Mouse (Mus musculus) heart, postnatal 0 days (tissue): ENCODE results near the gene Zfp639. TPM values are rescaled to one million over a fixed set of nuclear protein-coding genes. Genes with fewer than 3 reads are reported as not detected.
A peak's percentile ranks its signal among the peaks of the same experiment; 100 is the strongest.

Source experiments
- ATAC-seq: fragments of 200-750 bp; cut with Nextera tagmentation; 2 replicates; pipeline ENCODE4 v1.8.0; 2017; ENCODE audit warnings: low read depth, moderate number of reproducible peaks, moderate library complexity; ENCODE audit not compliant: insufficient read depth
- DNase-seq: peaks from one replicate; pipeline ENCODE4 v3.0.0-alpha.2; 2016; ENCODE audit warnings: low spot score
- H3K27ac ChIP-seq: fragments of 300-500 bp; sonication (generic); 2 replicates; pipeline ENCODE4 v1.5.1; 2014; ENCODE audit warnings: low read depth, mild to moderate bottlenecking
- H3K27me3 ChIP-seq: fragments of 300-500 bp; sonication (generic); 2 replicates; pipeline ENCODE4 v1.6.1; 2014; ENCODE audit warnings: low read length, mixed read lengths; ENCODE audit not compliant: control insufficient read depth, insufficient read depth
- H3K36me3 ChIP-seq: fragments of 300-500 bp; sonication (generic); replicated peaks from 2 replicates; pipeline ENCODE4 v1.6.1; 2014; ENCODE audit warnings: low read length, mixed read lengths; ENCODE audit not compliant: control insufficient read depth, insufficient read depth
- H3K4me1 ChIP-seq: fragments of 300-500 bp; sonication (generic); 2 replicates; pipeline ENCODE4 v1.6.1; 2014; ENCODE audit warnings: antibody characterized with exemption; ENCODE audit not compliant: control insufficient read depth, insufficient read depth
- H3K4me2 ChIP-seq: fragments of 300-500 bp; sonication (generic); 2 replicates; pipeline ENCODE4 v1.6.1; 2014; ENCODE audit warnings: low read depth, mild to moderate bottlenecking, low read length, moderate library complexity
- H3K4me3 ChIP-seq: fragments of 300-500 bp; sonication (generic); 2 replicates; pipeline ENCODE4 v1.5.1; 2014; ENCODE audit warnings: low read depth, low read length
- H3K9ac ChIP-seq: fragments of 300-500 bp; sonication (generic); replicated peaks from 2 replicates; pipeline ENCODE4 v1.6.1; 2014; ENCODE audit warnings: low read depth, low read length, mixed read lengths
- H3K9me3 ChIP-seq: fragments of 300-500 bp; sonication (generic); replicated peaks from 2 replicates; pipeline ENCODE4 v1.6.1; 2016; ENCODE audit warnings: low read length; ENCODE audit not compliant: control insufficient read depth
- CTCF ChIP-seq: IDR thresholded peaks from 2 replicates; pipeline ENCODE4 v1.5.1; 2016; ENCODE audit warnings: antibody characterized with exemption, control low read depth, low read depth
- EP300 ChIP-seq: IDR thresholded peaks from 2 replicates; pipeline ENCODE4 v1.6.1; 2016; ENCODE audit warnings: antibody characterized with exemption, low read depth
- WGBS: fragments of 180-500 bp; shearing (Covaris S2); extraction: QIAGEN DNeasy Blood & Tissue Kit; methylation state at CpG from one replicate; pipeline ENCODE4 v1.1.7; 2014; 5-methylcytosine and 5-hydroxymethylcytosine counted together
- polyA plus RNA-seq: library from polyadenylated mRNA; unstranded; fragments of >200 nt; fragmentation: Nextera tagmentation; extraction: Ambion mirVana; gene quantifications from 2 replicates; pipeline ENCODE4 v1.2.1, GENCODE M21; 2015
- total RNA-seq: library from RNA; depleted of rRNA; stranded (reverse); fragments of >200 nt; gene quantifications from 2 replicates; pipeline ENCODE4 v1.2.3, GENCODE M21; 2014; ENCODE audit warnings: low replicate concordance

Zfp639 gene
- total and polyA plus RNA-seq, 2 experiments from 2014 or later, result 26.6 to 60.6 TPM

DNA sequence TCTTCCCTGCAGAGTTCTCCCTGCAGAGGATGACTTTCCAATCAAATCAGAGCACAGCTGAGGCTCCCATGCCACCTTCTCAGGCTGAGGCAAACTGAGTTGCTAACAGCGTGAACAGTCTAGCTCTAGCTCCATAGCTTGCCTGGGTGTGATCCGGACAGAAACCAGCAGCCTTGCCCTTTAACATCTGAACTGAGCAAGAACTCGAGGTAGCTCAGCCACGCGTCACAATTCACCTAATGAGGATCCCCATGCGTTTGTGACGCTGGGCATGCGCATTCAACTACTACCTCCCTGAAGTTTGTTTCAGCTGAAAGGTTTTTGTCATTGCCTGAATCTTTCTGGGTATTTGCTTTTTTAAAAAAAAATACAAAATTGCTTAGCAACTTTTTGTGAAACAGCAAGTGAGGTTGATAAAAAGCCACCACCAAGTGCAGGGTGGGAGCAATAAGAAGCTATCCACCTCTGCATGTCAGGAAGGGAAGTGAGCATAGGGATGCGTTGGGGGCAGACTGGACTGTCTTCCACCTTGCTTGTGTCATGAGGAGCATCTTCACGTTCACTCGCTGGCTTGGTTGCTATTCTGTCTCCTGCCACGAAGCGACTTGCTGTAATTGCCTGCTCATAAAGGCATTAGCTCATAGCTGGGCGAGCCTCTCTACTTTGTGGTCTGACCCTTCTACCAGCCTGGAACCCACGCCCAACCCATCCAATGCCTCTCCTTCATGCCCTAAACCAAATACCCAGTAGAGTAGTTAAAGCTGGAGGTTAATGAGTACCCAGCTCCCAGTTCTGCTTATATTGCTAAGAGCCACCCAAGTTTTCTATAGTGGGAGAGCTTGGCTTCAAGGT lies 19.8 kb upstream of the Zfp639 start:
- Histone ChIP-seq H3K4me3 (no peak overlapping the region), H3K9me3 (no peaks in the 10 kb centered on the region), H3K36me3 (no peaks in the 10 kb centered on the region), H3K4me2 (no peak overlapping the region), H3K9ac (no peak overlapping the region), H3K4me1 (no peaks in the 10 kb centered on the region), H3K27ac (no peak overlapping the region), H3K27me3 (no peaks in the 10 kb centered on the region)
- 71% methylated on average over 15 of the region's 15 CpGs for WGBS
- DNase-seq, result no peak
- TF ChIP-seq CTCF, result no peak
- TF ChIP-seq EP300, result no peak
- ATAC-seq, result no peak

DNA sequence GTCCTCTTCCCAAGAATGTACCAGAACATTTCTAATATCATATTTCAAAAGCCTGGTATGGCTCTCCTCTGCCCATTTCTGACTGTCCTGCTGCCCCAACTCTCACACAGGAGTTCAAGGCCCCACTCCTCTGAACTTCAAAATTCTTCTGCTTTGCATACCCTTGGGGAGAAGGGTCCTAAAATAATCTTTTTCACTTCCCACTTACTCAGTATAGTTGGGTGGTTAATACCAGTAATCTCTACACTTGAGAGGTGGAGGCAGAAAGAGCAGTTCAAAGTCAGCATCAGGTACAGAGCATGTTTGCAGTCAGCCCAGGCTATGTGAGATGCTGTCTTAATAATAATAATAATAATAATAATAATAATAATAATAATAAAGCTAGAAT lies 19.1 kb upstream of the Zfp639 start:
- ATAC-seq (no peak), DNase-seq (no peak)
- Histone ChIP-seq H3K4me2 (no peak overlapping the region), H3K4me1 (no peaks in the 10 kb centered on the region), H3K36me3 (no peaks in the 10 kb centered on the region), H3K27me3 (no peaks in the 10 kb centered on the region), H3K9me3 (no peaks in the 10 kb centered on the region), H3K4me3 (no peak overlapping the region), H3K27ac (no peak overlapping the region), H3K9ac (no peak overlapping the region)
- TF ChIP-seq CTCF (no peak), EP300 (no peak)

DNA sequence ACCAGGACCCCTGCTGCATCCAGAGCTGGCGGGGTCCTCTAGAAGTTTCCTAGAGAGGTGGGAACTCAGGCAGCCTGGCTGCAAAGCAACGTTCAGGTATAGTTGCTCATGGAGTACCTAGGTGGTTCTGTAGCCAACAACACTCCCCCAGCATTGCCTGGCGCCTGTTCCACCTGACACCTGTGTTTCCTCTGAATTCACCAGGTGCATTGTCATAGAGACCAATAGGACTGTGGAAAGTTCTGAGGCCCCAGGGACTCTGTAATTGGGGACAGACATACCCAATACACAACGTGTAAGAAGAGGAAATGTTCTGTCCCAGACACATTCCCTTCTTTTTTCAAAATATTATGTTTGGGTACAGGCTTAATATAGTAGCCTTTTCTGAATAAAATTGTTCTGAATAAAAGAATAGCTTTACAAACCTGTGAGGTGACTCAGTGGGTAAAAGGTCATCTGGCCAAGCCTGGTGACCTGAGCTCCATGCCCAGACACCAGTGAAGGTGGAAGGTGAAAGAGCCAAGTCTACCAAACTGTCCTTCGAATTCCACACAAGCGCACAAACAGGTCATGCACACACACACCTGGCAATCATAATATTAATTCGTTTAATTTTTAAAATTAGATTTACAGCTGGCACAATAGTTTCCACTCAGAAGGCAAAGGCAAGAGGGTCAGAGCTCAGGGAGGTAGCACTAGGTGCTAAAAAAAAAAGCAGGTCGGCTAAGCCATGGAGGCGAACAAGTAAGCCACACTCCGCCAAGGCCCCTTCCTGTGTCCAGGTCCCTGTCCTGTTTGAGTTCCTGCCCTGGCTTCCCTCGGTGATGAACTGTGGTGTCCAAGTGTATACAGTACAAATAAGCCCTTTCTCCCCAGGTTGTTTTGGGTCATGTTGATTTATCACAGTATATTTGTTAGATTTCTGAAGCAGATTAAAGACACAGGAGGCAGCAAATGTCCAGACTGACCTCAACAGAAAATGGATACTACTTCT lies 17.7 kb upstream of the Zfp639 start, which contains the start of gene Kcnmb3:
Kcnmb3 (minus strand) TSS at position 135 of the 994 bp plus-strand sequence.
- TF ChIP-seq EP300 (no peak), CTCF (no peak)
- 72% methylated on average over 11 of the region's 11 CpGs for WGBS

DNA sequence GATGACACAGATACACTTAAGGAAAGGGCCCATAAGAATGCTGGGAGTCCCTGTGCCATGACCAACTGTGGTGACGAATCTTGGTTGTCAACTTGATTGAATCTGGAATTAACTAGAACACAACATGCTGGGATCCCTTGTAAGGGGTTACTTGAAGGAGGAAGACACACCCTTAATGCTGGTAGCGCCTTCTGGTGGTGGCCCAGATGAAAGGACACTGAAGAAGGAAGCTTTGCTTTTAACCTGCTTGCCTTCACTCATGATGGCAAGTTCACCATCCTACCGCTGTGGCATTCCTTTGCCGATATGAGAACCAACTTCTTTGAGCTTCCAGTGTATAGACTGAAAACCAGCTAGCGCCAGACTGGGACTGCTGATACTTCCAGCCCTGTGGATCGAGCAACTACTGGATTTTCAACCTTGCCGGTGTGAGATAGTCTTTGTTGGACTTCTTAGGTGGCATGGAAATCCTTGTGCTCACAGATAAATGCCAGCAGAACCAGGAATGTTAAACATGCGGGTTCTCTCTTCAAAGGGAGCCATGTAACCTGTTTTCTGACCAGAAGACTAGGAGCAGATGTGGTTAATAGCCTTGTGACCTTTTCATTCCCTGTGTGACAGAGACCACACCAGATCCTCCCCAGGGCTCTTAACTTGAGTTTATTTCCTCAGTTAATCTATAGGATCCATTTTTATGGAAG lies 15.5 kb upstream of the Zfp639 start:
- 77% methylated on average over 8 of the region's 8 CpGs for WGBS
- Histone ChIP-seq H3K4me2 (no peak overlapping the region), H3K27ac (no peak overlapping the region), H3K9me3 (no peaks in the 10 kb centered on the region), H3K9ac (no peak overlapping the region), H3K4me3 (no peak overlapping the region), H3K27me3 (no peaks in the 10 kb centered on the region), H3K4me1 (no peaks in the 10 kb centered on the region), H3K36me3 (no peaks in the 10 kb centered on the region)
- ATAC-seq (no peak), DNase-seq (no peak)
- TF ChIP-seq EP300 (no peak), CTCF (0 out of 2 replicates have a peak, but pooled peaks have one; percentile 21)

More for the DNA sequence above, 17.7 kb upstream of the Zfp639 start, which contains the start of gene Kcnmb3:
- Histone ChIP-seq H3K27me3 (no peaks in the 10 kb centered on the region), H3K4me1 (no peaks in the 10 kb centered on the region), H3K4me2 (no peak within 1 kb of the TSS), H3K4me3 (no peak within 1 kb of the TSS), H3K36me3 (no peaks in the 10 kb centered on the region), H3K9me3 (no peaks in the 10 kb centered on the region), H3K27ac (no peak within 1 kb of the TSS), H3K9ac (no peak within 1 kb of the TSS)
- DNase-seq (no peak), ATAC-seq (no peak)
